Comparison of ENCODE assay signal across 16 mouse cellular contexts in genomic region chr12:81853543-81853942, GRCm38 (mm10). TPM values are rescaled to one million over a fixed set of nuclear protein-coding genes. Genes with fewer than 3 reads are reported as not detected.
DNase-seq lines count a peak whose midpoint lies in the region; ATAC-seq and TF ChIP-seq lines count a peak whose summit lies in the region.
"Had no signal": no experiment of that assay in that cellular context is flagged by ENCODE, and none has a peak within 500 bp of the region (broad histone marks: within the 10 kb centered on the region; RNA-seq: fewer than 3 reads in every experiment).

No protein-coding gene starts in this region.

- intact Hi-C loops in gastrocnemius, adult 2 months (cut with DNase I): no loop called here
- intact Hi-C loops in gastrocnemius, postnatal 36 days (cut with DNase I): no loop called here

- 72% methylated on average over 9 of the region's 9 CpGs for WGBS in embryonic facial prominence, embryonic 14.5 days
- 81% methylated on average over 9 of the region's 9 CpGs for WGBS in embryonic facial prominence, embryonic 10.5 days
- 81% methylated on average over 8 of the region's 9 CpGs for WGBS in lung, embryonic 16.5 days

- no peak for TF ChIP-seq CTCF in gastrocnemius, adult 2 months (IDR thresholded peaks at IDR 0.05)

- H3K9ac ChIP-seq in embryonic facial prominence, embryonic 14.5 days (ENCODE audit: low read depth, low read length): no peak overlapping the region
- no peak overlapping the region for H3K9ac ChIP-seq in lung, embryonic 16.5 days (ENCODE audit: low read length)
- H3K9ac ChIP-seq: hindbrain, embryonic 14.5 days; intestine, embryonic 15.5 days had no signal

- DNase-seq in embryonic facial prominence, embryonic 14.5 days (ENCODE audit: low spot score): no peak
- no peak for DNase-seq in embryonic facial prominence, embryonic 10.5 days (ENCODE audit: low spot score)
- no peak for DNase-seq in gastrocnemius, adult 2 months
- no peak for DNase-seq in gastrocnemius, postnatal 36 days
- no peak for DNase-seq in lung, postnatal 10 days
- DNase-seq in embryo, embryonic 10.5 days (ENCODE audit: low spot score): no peak
- DNase-seq: adrenal gland, adult 2 months; adrenal gland, postnatal 25 days; cerebellum, adult 18-20 months; cerebellum, adult 9-11 months; cerebellum, postnatal 36 days had no signal

- H3K9me3 ChIP-seq in embryonic facial prominence, embryonic 14.5 days (ENCODE audit: control insufficient read depth, low read length): no peaks in the 10 kb centered on the region
- H3K9me3 ChIP-seq in embryonic facial prominence, embryonic 10.5 days: no peaks in the 10 kb centered on the region
- no peaks in the 10 kb centered on the region for H3K9me3 ChIP-seq in lung, embryonic 16.5 days (ENCODE audit: control insufficient read depth, low read length)
- H3K9me3 ChIP-seq: hindbrain, embryonic 10.5 days; intestine, embryonic 15.5 days had no signal

- H3K27me3 ChIP-seq in embryonic facial prominence, embryonic 14.5 days (replicated peaks; ENCODE audit: control insufficient read depth, insufficient read depth, low read length): no peaks in the 10 kb centered on the region
- peaks cover 27% of the 10 kb centered on the region for H3K27me3 ChIP-seq in embryonic facial prominence, embryonic 10.5 days (replicated peaks; ENCODE audit: low read depth, poor library complexity, severe bottlenecking)
- H3K27me3 ChIP-seq in lung, embryonic 16.5 days (ENCODE audit: control insufficient read depth, insufficient read depth, low read depth, low read length): no peaks in the 10 kb centered on the region
- H3K27me3 ChIP-seq: intestine, embryonic 15.5 days had no signal

- peak overlapping the region; percentile 64; the same call in 1 of the 2 replicates for H3K27ac ChIP-seq in embryonic facial prominence, embryonic 14.5 days (replicated peaks; ENCODE audit: low read depth, low read length)
- no peak overlapping the region for H3K27ac ChIP-seq in embryonic facial prominence, embryonic 10.5 days (replicated peaks)
- H3K27ac ChIP-seq in gastrocnemius, adult 2 months: peak overlapping the region; percentile 17; the same call in 1 of the 2 replicates
- 0 out of 2 replicates have a peak overlapping the region, but pooled peaks have one; percentile 12 for H3K27ac ChIP-seq in lung, embryonic 16.5 days (ENCODE audit: low read length)
- H3K27ac ChIP-seq: hindbrain, embryonic 10.5 days; hindbrain, embryonic 14.5 days had no signal

- no peak overlapping the region for H3K4me3 ChIP-seq in embryonic facial prominence, embryonic 14.5 days (ENCODE audit: low read depth, low read length)
- no peak overlapping the region for H3K4me3 ChIP-seq in embryonic facial prominence, embryonic 10.5 days
- H3K4me3 ChIP-seq in gastrocnemius, adult 2 months: no peak overlapping the region
- H3K4me3 ChIP-seq in lung, embryonic 16.5 days (ENCODE audit: low read length): no peak overlapping the region
- H3K4me3 ChIP-seq: hindbrain, embryonic 10.5 days; intestine, embryonic 15.5 days had no signal

- no peaks in the 10 kb centered on the region for H3K36me3 ChIP-seq in embryonic facial prominence, embryonic 14.5 days (ENCODE audit: control insufficient read depth, insufficient read depth, low read length)
- H3K36me3 ChIP-seq in embryonic facial prominence, embryonic 10.5 days (replicated peaks): no peaks in the 10 kb centered on the region
- H3K36me3 ChIP-seq in lung, embryonic 16.5 days (ENCODE audit: control insufficient read depth, insufficient read depth, low read length): no peaks in the 10 kb centered on the region
- H3K36me3 ChIP-seq: hindbrain, embryonic 10.5 days; intestine, embryonic 15.5 days had no signal

- ATAC-seq in embryonic facial prominence, embryonic 14.5 days (ENCODE audit: low read depth): no peak
- ATAC-seq in lung, embryonic 16.5 days (ENCODE audit: low read depth): no peak

- H3K4me2 ChIP-seq in embryonic facial prominence, embryonic 14.5 days (ENCODE audit: low read depth, low read length): no peak overlapping the region
- no peak overlapping the region for H3K4me2 ChIP-seq in lung, embryonic 16.5 days (ENCODE audit: low read depth, low read length)
- H3K4me2 ChIP-seq: heart, embryonic 11.5 days; hindbrain, embryonic 14.5 days; intestine, embryonic 15.5 days had no signal

- H3K4me1 ChIP-seq in embryonic facial prominence, embryonic 14.5 days (ENCODE audit: control insufficient read depth, insufficient read depth, low read length): peaks cover 22% of the 10 kb centered on the region
- peaks cover 23% of the 10 kb centered on the region for H3K4me1 ChIP-seq in embryonic facial prominence, embryonic 10.5 days
- H3K4me1 ChIP-seq in lung, embryonic 16.5 days (replicated peaks; ENCODE audit: control insufficient read depth, insufficient read depth, low read length): peaks cover 19% of the 10 kb centered on the region

RNA-seq across cellular contexts. Expression of gene Pcnx, which starts 6.3 kb away (rescaled TPM):
- polyA plus RNA-seq in embryonic facial prominence, embryonic 14.5 days (2014; fragmentation: Nextera tagmentation; extraction: Ambion mirVana): 16.7 and 20.0 TPM in 2 replicates
- polyA plus RNA-seq in embryonic facial prominence, embryonic 10.5 days (2016; fragmentation: Nextera tagmentation; extraction: Ambion mirVana): 8.0 and 12.5 TPM in 2 replicates
- 10 to 100 TPM; 50.3 to 51.3 TPM for total RNA-seq in gastrocnemius, adult 2 months (2021)
- total RNA-seq in gastrocnemius, postnatal 36 days (2021): 10 to 100 TPM; 35.8 to 40.9 TPM
- 10.2 and 15.2 TPM in 2 replicates for polyA plus RNA-seq in lung, embryonic 16.5 days (2015; fragmentation: Nextera tagmentation; extraction: Ambion mirVana)
